Mouse (Mus musculus) neutrophil, adult 5-6 weeks (primary cell): ENCODE measurements at regions not wholly inside any gene's neighbourhood (a gene's known extent, or its start where the extent isn't known, plus 50 kb on each side); places are given as distances from the start of the nearest gene placed in this dataset.
A peak's percentile ranks its signal among the peaks of the same experiment; 100 is the strongest.

Experiments
- ATAC-seq: fragments of 151-379, 151-347 bp; 2 replicates; pipeline ENCODE4 v1.8.0; 2017; ENCODE audit warnings: mild to moderate bottlenecking, moderate TSS enrichment; ENCODE audit not compliant: insufficient number of reproducible peaks, poor library complexity, low FRiP score, severe bottlenecking; ENCODE audit errors: extremely low read depth

GRCm38 (mm10) chr2:45253936-45254335 lies 136.7 kb upstream of the Zeb2 start:
- no peak for ATAC-seq

DNA sequence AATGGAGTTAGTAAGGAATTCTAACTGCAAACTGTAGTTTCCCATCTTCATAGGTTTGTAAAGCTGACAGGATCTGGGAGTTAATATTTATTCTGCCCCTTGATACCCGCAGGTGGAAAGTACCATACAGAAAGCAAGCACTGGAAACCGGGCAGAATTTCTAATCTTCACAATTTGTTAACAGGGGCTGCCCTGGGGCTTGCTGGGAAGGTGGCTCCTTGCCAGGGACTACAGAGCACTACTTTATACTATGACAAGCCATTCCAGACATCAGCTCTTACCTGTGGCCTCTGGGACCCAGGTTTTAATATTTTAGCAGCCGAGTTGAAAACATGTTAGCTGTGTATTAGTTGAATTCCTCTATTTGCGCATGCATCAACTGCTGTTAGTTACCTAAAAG lies 135.1 kb upstream of the Zeb2 start:
- no peak for ATAC-seq

GRCm38 (mm10) chr2:45249658-45250057 lies 132.5 kb upstream of the Zeb2 start:
- ATAC-seq, result no peak

DNA sequence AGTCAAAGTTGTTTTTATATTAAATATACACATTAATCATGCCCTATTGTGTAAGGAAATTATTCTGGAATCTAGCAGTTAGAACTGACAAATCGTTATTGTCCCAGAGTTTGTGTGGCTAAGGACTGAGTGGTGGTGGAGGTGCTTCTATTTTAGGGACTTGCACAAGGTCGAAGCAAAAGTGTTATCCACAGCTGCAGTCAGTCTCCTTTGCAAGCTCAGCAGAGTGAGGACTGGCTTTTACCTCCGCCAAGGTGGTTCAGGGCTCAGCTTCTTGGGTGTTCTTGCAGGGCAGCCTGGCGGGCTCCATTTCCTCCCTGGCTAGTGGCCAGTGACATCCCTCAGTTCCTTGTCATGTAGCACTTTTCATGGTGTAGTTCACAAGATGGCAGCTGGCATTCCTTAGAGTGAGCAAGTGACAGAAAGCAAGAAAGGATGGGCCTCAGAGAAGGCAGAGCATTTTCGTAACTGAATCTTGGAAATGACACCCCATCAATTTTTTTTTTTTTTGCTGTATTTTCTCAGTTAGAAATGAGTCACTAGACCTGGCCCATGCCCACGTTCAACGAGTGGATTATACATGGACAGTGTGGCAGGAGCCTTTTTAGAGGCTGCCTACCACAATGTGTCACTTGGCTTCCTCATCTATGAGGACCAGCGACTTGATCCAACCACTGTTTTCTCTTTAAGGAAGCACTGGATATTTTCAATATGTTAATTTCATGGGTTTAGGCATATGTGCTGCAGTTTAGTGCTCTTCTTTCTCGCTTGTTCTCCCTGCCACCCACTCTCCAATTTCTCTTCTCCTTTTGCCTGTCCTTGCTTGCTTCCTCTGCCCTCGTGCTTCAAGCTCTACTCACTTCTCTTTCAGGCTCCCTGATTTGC lies 129.1 kb upstream of the Zeb2 start:
- peak; percentile 46; the same call in 1 of the 2 replicates for ATAC-seq

- no peak for ATAC-seq
These were observed 128.3 kb upstream of the Zeb2 start for GRCm38 (mm10) chr2:45245506-45245905.

DNA sequence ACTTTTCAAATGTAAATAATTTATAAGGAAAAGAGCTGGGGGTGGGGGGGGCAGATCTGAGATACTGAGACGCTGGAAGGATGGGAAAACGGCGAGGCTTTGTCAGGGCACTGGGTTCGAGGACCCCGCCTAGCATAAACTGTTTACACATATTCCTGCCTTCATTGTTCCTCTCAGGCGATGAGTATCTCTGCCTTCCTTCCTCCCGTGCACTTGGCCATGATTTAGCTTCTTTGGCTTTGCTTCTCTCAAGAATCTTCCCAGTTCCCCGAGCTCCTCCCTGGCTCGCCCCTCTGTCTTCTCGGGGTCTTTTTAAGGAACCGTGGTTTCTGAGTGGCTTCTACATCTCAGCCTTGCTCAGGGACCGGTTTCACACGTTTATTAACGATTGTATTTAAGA lies 127.3 kb upstream of the Zeb2 start:
- no peak for ATAC-seq

DNA sequence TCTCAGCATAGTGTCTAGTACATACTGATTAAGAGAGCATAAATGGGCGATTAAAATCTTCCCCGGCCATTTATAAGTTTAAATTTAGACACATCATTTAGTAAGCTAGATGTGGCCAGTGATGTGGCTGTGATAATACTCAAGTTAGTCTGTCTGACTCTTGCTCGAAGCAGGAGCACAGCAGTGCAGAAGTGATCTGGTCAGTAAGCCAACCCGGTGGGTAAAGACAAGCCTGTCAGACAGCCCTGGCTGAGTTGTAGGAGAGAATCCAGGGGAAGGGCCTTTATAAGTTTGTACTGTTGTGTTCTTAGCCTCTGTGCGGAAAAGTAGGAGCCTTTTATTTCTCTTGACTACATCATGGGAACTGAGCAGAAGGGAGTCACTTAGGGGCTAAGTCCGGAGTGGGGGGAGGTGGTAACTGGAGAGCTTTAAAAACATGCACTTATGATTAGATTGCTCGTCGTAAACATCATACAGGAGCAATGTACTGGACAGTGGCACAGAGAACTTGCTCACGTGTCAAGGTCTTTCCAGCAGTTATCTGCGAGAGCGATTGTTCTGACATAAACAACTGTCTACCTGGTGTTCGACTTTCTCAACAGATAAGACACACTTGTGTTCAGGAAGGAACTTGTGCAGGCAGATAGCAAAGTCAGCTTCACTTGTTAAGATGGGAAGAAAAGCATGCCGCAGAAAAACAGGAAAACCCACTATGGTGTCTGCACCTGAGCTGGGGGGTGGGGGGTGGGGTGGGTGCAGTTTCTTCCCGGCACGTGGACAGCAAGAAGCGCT lies 122.5 kb upstream of the Zeb2 start:
- no peak for ATAC-seq

GRCm38 (mm10) chr2:45239001-45239400 lies 121.8 kb upstream of the Zeb2 start:
- no peak for ATAC-seq

- peak; percentile 83 for ATAC-seq
These were observed 119.0 kb upstream of the Zeb2 start for GRCm38 (mm10) chr2:45236168-45236700.

- no peak for ATAC-seq
These were observed 117.0 kb upstream of the Zeb2 start for GRCm38 (mm10) chr2:45234148-45234547.

DNA sequence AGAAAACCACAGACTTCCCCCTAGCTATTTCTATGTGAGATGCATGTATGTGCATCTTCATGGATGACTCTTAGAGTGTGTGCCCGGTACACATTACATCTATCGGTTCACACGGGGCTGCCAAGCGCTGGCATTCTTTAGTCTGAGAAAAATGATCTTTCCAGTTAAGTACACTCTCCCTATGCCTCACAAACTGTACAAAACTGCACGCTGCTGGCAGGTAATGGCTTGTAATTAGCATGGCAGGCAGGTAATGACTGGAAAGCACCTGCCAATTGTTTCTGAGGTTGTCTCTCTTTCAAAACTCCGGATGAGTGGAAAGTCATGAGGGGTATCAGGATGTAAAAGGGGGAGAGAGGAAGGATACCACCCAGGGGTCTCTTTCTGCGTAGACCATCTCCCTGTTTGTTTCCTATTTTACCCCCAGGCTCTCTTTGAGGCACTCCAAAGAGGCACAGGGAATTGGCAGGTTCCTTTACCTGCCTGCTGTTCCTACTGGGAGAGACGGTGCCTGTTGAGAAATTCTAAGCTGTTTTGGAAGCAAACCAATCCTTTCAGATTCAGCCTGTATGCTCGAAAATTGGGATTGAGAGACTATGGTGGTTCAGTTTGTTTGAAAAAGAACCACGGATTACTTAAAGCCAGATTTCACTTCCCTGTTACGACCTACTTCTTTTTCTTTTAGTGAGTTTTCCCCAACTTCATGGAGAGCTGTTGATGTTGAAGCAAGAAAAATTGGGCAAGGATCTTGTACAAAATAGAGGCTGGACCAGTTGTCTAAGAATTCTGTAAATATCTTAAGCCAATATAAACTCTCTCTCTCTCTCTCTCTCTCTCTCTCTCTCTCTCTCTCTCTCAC lies 113.4 kb upstream of the Zeb2 start:
- no peak for ATAC-seq

GRCm38 (mm10) chr2:45229501-45229900 lies 112.3 kb upstream of the Zeb2 start:
- no peak for ATAC-seq

DNA sequence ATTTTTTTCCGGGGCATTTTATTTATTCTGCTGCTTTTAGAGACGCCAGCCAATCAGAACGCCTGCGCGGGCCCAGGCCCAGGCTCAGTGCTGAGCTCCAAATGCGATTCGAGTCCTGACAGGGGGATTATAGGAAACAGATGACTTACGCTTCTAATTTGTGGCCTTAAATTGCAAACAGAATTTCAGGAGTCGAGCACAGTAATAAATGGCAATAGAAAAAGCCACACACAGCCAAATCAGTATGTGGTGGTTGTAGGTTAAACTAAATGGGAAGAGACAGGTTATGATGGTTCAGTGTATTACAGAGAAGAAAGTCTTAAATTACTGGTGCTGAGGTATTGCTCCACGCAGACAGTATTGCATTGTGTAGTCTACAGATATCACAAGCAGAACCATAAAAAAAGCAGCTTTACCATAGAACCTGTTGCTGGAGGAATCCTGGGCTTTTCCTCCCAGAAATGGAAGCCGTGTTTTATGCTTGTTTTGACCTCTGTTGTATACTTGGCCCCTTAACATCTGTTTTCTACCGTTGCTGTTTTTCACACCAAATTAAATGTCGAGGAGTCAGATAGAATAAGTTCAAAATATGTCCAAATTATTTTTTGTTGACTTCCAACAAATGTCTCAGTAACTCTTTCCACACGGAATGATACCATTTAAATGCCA lies 110.2 kb upstream of the Zeb2 start:
- no peak for ATAC-seq

GRCm38 (mm10) chr2:45226045-45226370 lies 108.8 kb upstream of the Zeb2 start:
- no peak for ATAC-seq

DNA sequence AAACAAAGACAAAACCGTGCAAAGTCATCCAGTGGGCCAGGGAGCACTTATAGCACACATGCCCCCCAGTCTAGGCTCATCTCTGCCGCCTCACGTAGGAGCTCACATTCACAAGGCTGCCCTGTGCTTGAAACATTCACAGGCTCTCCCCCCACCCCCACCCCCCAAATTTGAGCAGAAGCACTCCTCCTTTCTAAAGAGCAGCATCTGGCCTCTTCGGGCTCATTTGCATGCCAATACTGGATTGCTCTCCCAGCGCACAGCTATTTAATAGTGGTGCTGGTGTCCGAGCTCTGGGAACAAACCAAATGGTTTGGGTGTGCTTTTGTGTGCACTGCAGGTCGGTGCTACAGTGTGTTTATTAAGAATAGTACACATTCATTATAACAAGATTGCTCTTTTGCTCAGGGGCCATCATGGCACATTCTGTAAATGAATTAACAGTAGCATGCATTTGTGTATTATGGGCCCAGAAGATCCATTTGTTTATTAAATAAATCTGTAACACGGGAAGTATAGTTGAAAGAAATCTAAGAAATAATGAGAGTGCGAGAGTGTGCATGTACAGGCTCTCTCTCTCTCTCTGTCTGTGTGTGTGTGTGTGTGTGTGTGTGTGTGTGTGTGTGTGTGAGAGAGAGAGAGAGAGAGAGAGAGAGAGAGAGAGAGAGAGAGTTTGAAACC lies 108.3 kb upstream of the Zeb2 start:
- ATAC-seq, result no peak

DNA sequence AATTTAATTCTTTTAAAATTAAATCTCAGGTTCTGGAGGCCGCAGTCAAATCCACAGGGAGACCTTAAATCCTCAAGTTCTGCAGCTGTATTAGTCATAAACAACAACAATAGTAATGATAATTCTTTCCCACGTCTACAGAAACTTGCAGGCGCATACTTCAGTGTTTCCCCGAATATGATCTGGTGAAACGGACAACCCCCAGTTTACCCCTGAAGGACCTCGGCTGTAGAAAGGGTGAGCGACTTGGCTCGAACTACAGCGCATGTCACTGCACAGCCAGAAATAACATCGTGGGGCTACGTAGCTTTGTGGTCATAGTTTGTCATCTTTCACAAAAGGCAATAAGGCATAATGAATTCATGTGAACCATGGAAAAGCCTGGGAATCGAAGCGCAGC lies 105.0 kb upstream of the Zeb2 start:
- ATAC-seq, result no peak

- ATAC-seq, result peak; percentile 41; the same call in 1 of the 2 replicates
These were observed 102.7 kb upstream of the Zeb2 start for GRCm38 (mm10) chr2:45219851-45220250.

DNA sequence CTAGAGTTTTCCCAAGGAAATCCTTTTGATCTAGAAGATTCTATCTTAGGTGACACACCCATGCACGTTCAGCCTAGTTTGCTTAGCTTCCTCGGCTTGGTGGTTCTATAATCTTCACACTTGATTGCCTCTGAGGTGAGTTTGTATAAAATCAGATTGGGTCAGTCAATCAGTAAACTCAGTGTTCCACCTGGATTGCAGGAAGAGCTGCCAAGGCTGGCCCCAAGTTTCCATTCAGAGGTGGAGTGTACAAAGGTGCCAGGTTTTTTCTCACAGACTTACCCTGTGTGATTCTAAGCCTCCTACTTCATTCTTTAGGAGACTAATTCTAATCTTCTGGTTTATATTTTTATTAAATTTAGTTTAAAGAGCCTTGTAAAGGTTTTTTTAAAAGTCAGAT lies 95.6 kb upstream of the Zeb2 start:
- ATAC-seq, result no peak
